In genomic region chr19:28663781-28664180, GRCm38 (mm10) we compare ENCODE assay signal across 9 mouse cellular contexts. TPM values are rescaled to one million over a fixed set of nuclear protein-coding genes. Genes with fewer than 3 reads are reported as not detected.
DNase-seq lines count a peak whose midpoint lies in the region.
"Had no signal": no experiment of that assay in that cellular context is flagged by ENCODE, and none has a peak within 500 bp of the region (broad histone marks: within the 10 kb centered on the region; RNA-seq: fewer than 3 reads in every experiment).

No protein-coding gene starts in this region.

- DNase-seq in urinary bladder, postnatal 14 days (ENCODE audit: low spot score): peak; percentile 68
- no peak for DNase-seq in urinary bladder, postnatal 10 days (ENCODE audit: low spot score)
- peak; percentile 43 for DNase-seq in gastrocnemius, adult 18-20 months (ENCODE audit: low spot score)
- DNase-seq in heart, adult 8-10 months (ENCODE audit: low spot score): peak; percentile 72
- DNase-seq in testis, postnatal 14 days (ENCODE audit: low spot score): no peak
- DNase-seq in left cerebral cortex, postnatal 10 days (ENCODE audit: extremely low spot score in 1 of 2, low spot score in 2 of 2): no peak
- DNase-seq in frontal cortex, adult 2 months (ENCODE audit: extremely low spot score in 1 of 2, low spot score in 1 of 2): no peak
- DNase-seq: cerebellum, postnatal 25 days; thymus, postnatal 25 days had no signal

- intact Hi-C loops in left cerebral cortex, postnatal 10 days (cut with DNase I): no loop called here

RNA-seq across cellular contexts. Expression of gene Glis3, which starts 16.1 kb away (rescaled TPM):
- total RNA-seq in gastrocnemius, adult 18-20 months (2021): under 1 TPM; 0.48 to 0.55 TPM
- 1 to 10 TPM in 3 of 4 experiments, under 1 TPM in 1; 0.98 to 1.7 (median 1.5) TPM for total RNA-seq in heart, adult 8-10 months (2022)
- total RNA-seq in left cerebral cortex, postnatal 10 days (2021): 1 to 10 TPM; 5.3 to 6.5 TPM
- polyA plus RNA-seq in frontal cortex, adult 2 months (2012; rRNA removed): 1.5 and 1.9 TPM in 2 replicates

Comparison
In these comparisons a context has a peak if more than half of its experiments do, and no peak if none do; other contexts are left out.
1. DNase-seq: peak in urinary bladder, postnatal 14 days (single experiment), gastrocnemius, adult 18-20 months (single experiment) and heart, adult 8-10 months (single experiment); none in urinary bladder, postnatal 10 days (single experiment), testis, postnatal 14 days (single experiment), left cerebral cortex, postnatal 10 days (0 of 2) and frontal cortex, adult 2 months (0 of 2).